Mouse (Mus musculus) ES-CJ7 (cell line): ENCODE data around the gene Olfr8.
"Not testable (repeated sequence)": the region's sequence is repeated elsewhere in the genome, so short reads cannot be mapped to it uniquely, and the experiment has no call there.

Source experiments
- DNase-seq: peaks from one replicate; pipeline ENCODE4 v3.0.0; 2011; ENCODE audit warnings: low read depth, low spot score

Olfr8 gene

GRCm38 (mm10) chr10:78950336-78950735, at the start of gene Olfr8:
Olfr8 (plus strand) TSS chr10:78950636.
- DNase-seq, result not testable (repeated sequence)

GRCm38 (mm10) chr10:78912871-78913270, 37.6 kb upstream of the Olfr8 start, which contains the start of gene Olfr1354:
Olfr1354 (plus strand) TSS chr10:78913171.
- DNase-seq, result not testable (repeated sequence)

- DNase-seq, result not testable (repeated sequence)
Measured at GRCm38 (mm10) chr10:78963009-78963408, 12.6 kb downstream of the Olfr8 start, which contains the start of gene Olfr1353. Olfr1353 (plus strand) TSS chr10:78963309.

- DNase-seq, result no peak
Measured at GRCm38 (mm10) chr10:78980750-78981149, 30.3 kb downstream of the Olfr8 start, which contains the start of gene Olfr1352. Olfr1352 (plus strand) TSS chr10:78981050.
